In the genomic region with DNA sequence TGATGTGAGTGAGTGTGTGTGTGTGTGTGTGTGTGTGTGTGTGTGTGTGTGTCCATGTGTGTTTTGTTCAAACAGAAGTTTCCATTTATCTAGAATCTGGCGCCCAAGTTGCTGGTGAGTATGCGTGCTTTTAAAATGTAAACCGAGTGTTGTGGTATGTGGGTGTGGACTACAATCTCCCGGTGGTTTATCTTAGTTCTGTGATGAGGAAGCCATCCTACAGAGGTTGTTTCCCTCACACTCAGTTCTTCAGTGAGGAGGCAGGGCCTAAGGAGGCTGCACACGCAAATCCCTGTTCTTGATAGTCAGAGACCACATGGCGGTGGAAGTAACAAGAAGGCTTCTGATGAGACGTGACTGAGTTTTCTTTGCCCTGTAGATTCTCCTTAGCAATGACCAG, we compare ENCODE assay signal across 27 mouse cellular contexts.
DNase-seq lines count a peak whose midpoint lies in the region; ATAC-seq and TF ChIP-seq lines count a peak whose summit lies in the region.
"Had no signal": no experiment of that assay in that cellular context is flagged by ENCODE, and none has a peak within 500 bp of the region (broad histone marks: within the 10 kb centered on the region; RNA-seq: fewer than 3 reads in every experiment).

No protein-coding gene starts in this region.

- TF ChIP-seq POLR2A in embryonic fibroblast, embryonic 13.5 days (IDR thresholded peaks at IDR 0.05; ENCODE audit: low read depth, low read length) = no peak

- 0 out of 2 replicates have a peak overlapping the region, but pooled peaks have one; percentile 27 for H3K27ac ChIP-seq in limb, embryonic 15.5 days
- H3K27ac ChIP-seq in limb, embryonic 10.5 days = no peak overlapping the region
- peak overlapping the region; percentile 13; the same call in 1 of the 2 replicates for H3K27ac ChIP-seq in embryonic fibroblast, embryonic 13.5 days (ENCODE audit: insufficient read depth, low read length)
- H3K27ac ChIP-seq: embryonic facial prominence, embryonic 12.5 days; forebrain, embryonic 10.5 days; heart, embryonic 13.5 days; hindbrain, postnatal 0 days; layer of hippocampus, adult 2 months; liver, embryonic 15.5 days; lung, embryonic 15.5 days; macrophage; midbrain, embryonic 15.5 days; neural tube, embryonic 13.5 days had no signal

- no peak for ATAC-seq in limb, embryonic 15.5 days (ENCODE audit: insufficient number of reproducible peaks, low FRiP score, low TSS enrichment, low read depth)
- no peak for ATAC-seq in erythroblast, adult 5-6 weeks (replicated peaks; ENCODE audit: low FRiP score, poor library complexity, severe bottlenecking)
- no peak for ATAC-seq in granulocyte monocyte progenitor cell, adult 5-6 weeks (replicated peaks; ENCODE audit: poor library complexity, severe bottlenecking)
- ATAC-seq: forebrain, embryonic 16.5 days; midbrain, embryonic 15.5 days had no signal

- no peak for DNase-seq in limb, embryonic 10.5 days (ENCODE audit: low spot score)
- no peak for DNase-seq in left cerebral cortex, adult 9 months (ENCODE audit: low spot score in 2 of 2)
- DNase-seq: adrenal gland, adult 8-10 months; gastrocnemius, postnatal 14 days; heart, adult 18-20 months; heart, postnatal 14 days; kidney, adult 8-10 months; layer of hippocampus, postnatal 36 days; right cerebral cortex, adult 18-20 months; right cerebral cortex, postnatal 4 days; thymus, postnatal 4 days had no signal

- peaks cover 39% of the 10 kb centered on the region for H3K4me1 ChIP-seq in limb, embryonic 15.5 days
- peaks cover 36% of the 10 kb centered on the region for H3K4me1 ChIP-seq in limb, embryonic 10.5 days
- H3K4me1 ChIP-seq in E14TG2a.4 (replicated peaks; ENCODE audit: low read depth, low read length) = peaks cover 62% of the 10 kb centered on the region
- H3K4me1 ChIP-seq in embryonic fibroblast, embryonic 13.5 days (ENCODE audit: control insufficient read depth, insufficient read depth, low read length) = peaks cover 7% of the 10 kb centered on the region; the same call in 1 of the 2 replicates
- H3K4me1 ChIP-seq: heart, embryonic 13.5 days; midbrain, embryonic 15.5 days; neural tube, embryonic 13.5 days had no signal

- H3K36me3 ChIP-seq in limb, embryonic 15.5 days = no peaks in the 10 kb centered on the region
- peaks cover 15% of the 10 kb centered on the region for H3K36me3 ChIP-seq in limb, embryonic 10.5 days
- no peaks in the 10 kb centered on the region; the same call in 1 of the 2 replicates for H3K36me3 ChIP-seq in E14TG2a.4 (ENCODE audit: insufficient read depth, low read length)
- H3K36me3 ChIP-seq: embryonic facial prominence, embryonic 12.5 days; forebrain, embryonic 10.5 days; heart, embryonic 13.5 days; liver, embryonic 15.5 days; lung, embryonic 15.5 days; midbrain, embryonic 15.5 days; neural tube, embryonic 13.5 days had no signal

- H3K27me3 ChIP-seq in limb, embryonic 15.5 days = no peaks in the 10 kb centered on the region
- no peaks in the 10 kb centered on the region for H3K27me3 ChIP-seq in limb, embryonic 10.5 days (ENCODE audit: low read depth, poor library complexity, severe bottlenecking)
- no peaks in the 10 kb centered on the region for H3K27me3 ChIP-seq in E14TG2a.4 (ENCODE audit: insufficient read depth, low read length)
- H3K27me3 ChIP-seq: embryonic facial prominence, embryonic 12.5 days; liver, embryonic 15.5 days; lung, embryonic 15.5 days; neural tube, embryonic 13.5 days had no signal

- no peaks in the 10 kb centered on the region for H3K9me3 ChIP-seq in limb, embryonic 15.5 days
- H3K9me3 ChIP-seq in limb, embryonic 10.5 days (replicated peaks) = no peaks in the 10 kb centered on the region
- H3K9me3 ChIP-seq in E14TG2a.4 (ENCODE audit: low read length) = no peaks in the 10 kb centered on the region
- H3K9me3 ChIP-seq: embryonic facial prominence, embryonic 12.5 days; forebrain, embryonic 10.5 days; heart, embryonic 13.5 days; liver, embryonic 15.5 days; lung, embryonic 15.5 days; midbrain, embryonic 15.5 days; neural tube, embryonic 13.5 days had no signal

- 61% methylated on average over 7 of the region's 7 CpGs for WGBS in limb, embryonic 15.5 days
- WGBS in limb, embryonic 10.5 days = 94% methylated on average over 7 of the region's 7 CpGs

- no peak overlapping the region for H3K4me3 ChIP-seq in limb, embryonic 15.5 days
- no peak overlapping the region for H3K4me3 ChIP-seq in limb, embryonic 10.5 days
- 0 out of 2 replicates have a peak overlapping the region, but pooled peaks have one; percentile 13 for H3K4me3 ChIP-seq in E14TG2a.4 (replicated peaks; ENCODE audit: low read length)
- H3K4me3 ChIP-seq in embryonic fibroblast, embryonic 13.5 days (ENCODE audit: insufficient read depth, low read length) = no peak overlapping the region
- H3K4me3 ChIP-seq: embryonic facial prominence, embryonic 12.5 days; forebrain, embryonic 10.5 days; heart, embryonic 13.5 days; layer of hippocampus, adult 2 months; liver, embryonic 15.5 days; lung, embryonic 15.5 days; midbrain, embryonic 15.5 days; neural tube, embryonic 13.5 days had no signal

- H3K4me2 ChIP-seq in limb, embryonic 15.5 days = no peak overlapping the region
- H3K4me2 ChIP-seq: embryonic facial prominence, embryonic 12.5 days; heart, embryonic 13.5 days; liver, embryonic 15.5 days; lung, embryonic 15.5 days; midbrain, embryonic 15.5 days; neural tube, embryonic 13.5 days had no signal

- no peak for TF ChIP-seq CTCF in E14TG2a.4 (conservative IDR thresholded peaks at IDR 0.05; ENCODE audit: low read length)
- no peak for TF ChIP-seq CTCF in embryonic fibroblast, embryonic 13.5 days (IDR thresholded peaks at IDR 0.05; ENCODE audit: borderline replicate concordance, insufficient read depth, low read length)

- H3K9ac ChIP-seq in limb, embryonic 15.5 days = no peak overlapping the region
- H3K9ac ChIP-seq: embryonic facial prominence, embryonic 12.5 days; heart, embryonic 13.5 days; liver, embryonic 15.5 days; lung, embryonic 15.5 days; midbrain, embryonic 15.5 days; neural tube, embryonic 13.5 days had no signal
